Mouse (Mus musculus) cerebellum, adult 2 months (tissue): ENCODE data around the gene Ffar2. TPM values are rescaled to one million over a fixed set of nuclear protein-coding genes. Genes with fewer than 3 reads are reported as not detected.
A peak's percentile ranks its signal among the peaks of the same experiment; 100 is the strongest.

Source experiments
- DNase-seq, 2 experiments: peaks; one replicate each; pipeline ENCODE4 v3.0.0; 2021
- H3K27ac ChIP-seq: fragments of 200-500 bp; 2 replicates; pipeline ENCODE4 v1.5.1; 2012; ENCODE audit warnings: low read length, control low read depth, inconsistent platforms; ENCODE audit not compliant: insufficient read depth
- H3K27me3 ChIP-seq: fragments of 200-500 bp; 2 replicates; pipeline ENCODE4 v1.6.1; 2012; ENCODE audit warnings: inconsistent platforms, mild to moderate bottlenecking, low read length, moderate library complexity; ENCODE audit not compliant: control insufficient read depth, insufficient read depth
- H3K4me1 ChIP-seq: fragments of 200-500 bp; 2 replicates; pipeline ENCODE4 v1.6.1; 2011; ENCODE audit warnings: low read length; ENCODE audit not compliant: control insufficient read depth, insufficient read depth
- H3K4me3 ChIP-seq: fragments of 200-500 bp; replicated peaks from 2 replicates; pipeline ENCODE3; 2011; ENCODE audit warnings: mild to moderate bottlenecking, low read depth, low read length, control low read depth; ENCODE audit not compliant: insufficient read depth
- CTCF ChIP-seq: fragments of 200-500 bp; IDR thresholded peaks from 2 replicates; pipeline ENCODE4 v1.5.1; 2011; ENCODE audit warnings: low read depth, mild to moderate bottlenecking, control low read depth, low read length, moderate library complexity, borderline replicate concordance; ENCODE audit not compliant: insufficient read depth
- POLR2A ChIP-seq: fragments of 200-500 bp; IDR thresholded peaks from 2 replicates; pipeline ENCODE4 v1.6.1; 2011; ENCODE audit warnings: low read length, control low read depth, borderline replicate concordance; ENCODE audit not compliant: insufficient read depth
- WGBS: fragments of 180-500 bp; shearing (Covaris S2); methylation state at CpG from one replicate; pipeline ENCODE4 v1.1.7; 2018; 5-methylcytosine and 5-hydroxymethylcytosine counted together
- polyA plus RNA-seq: library from polyadenylated mRNA; depleted of rRNA; stranded (reverse); fragments of >200 nt; gene quantifications from 2 replicates; pipeline ENCODE4 v1.2.3, GENCODE M21; 2012

The Ffar2 gene
- polyA plus RNA-seq, 1 experiment = 0.03 TPM

DNA sequence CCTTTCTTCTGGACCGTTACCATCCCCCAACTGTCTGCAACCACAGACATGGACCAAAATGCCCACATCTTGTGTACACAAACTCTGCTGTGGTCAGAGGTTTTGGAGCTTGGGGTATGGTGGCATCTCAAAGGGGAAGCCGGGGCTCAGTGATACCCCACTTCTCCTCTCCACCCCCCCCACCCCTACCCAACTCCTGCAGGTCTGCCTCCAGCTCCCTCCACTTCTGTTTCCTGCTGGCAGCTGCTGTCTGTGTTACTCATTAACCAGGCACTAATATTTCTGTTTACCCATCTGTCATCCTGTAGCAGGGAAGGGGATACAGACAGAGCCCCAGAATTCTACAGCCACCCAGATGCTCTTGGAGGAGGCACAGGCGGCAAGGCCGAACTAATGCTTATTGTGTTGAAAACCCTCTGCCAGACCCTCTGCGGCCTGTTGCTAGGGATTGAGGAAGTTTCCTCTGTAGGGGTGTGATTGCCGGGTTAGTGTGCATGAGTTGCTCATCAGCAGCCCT lies 11.2 kb downstream of the Ffar2 start:
- Histone ChIP-seq H3K27me3 (no peaks in the 10 kb centered on the region), H3K4me3 (no peak overlapping the region), H3K4me1 (no peaks in the 10 kb centered on the region), H3K27ac (no peak overlapping the region)
- 18% methylated on average over 6 of the region's 6 CpGs for WGBS
- no peak for TF ChIP-seq CTCF
- TF ChIP-seq POLR2A = no peak
- DNase-seq = no peak

DNA sequence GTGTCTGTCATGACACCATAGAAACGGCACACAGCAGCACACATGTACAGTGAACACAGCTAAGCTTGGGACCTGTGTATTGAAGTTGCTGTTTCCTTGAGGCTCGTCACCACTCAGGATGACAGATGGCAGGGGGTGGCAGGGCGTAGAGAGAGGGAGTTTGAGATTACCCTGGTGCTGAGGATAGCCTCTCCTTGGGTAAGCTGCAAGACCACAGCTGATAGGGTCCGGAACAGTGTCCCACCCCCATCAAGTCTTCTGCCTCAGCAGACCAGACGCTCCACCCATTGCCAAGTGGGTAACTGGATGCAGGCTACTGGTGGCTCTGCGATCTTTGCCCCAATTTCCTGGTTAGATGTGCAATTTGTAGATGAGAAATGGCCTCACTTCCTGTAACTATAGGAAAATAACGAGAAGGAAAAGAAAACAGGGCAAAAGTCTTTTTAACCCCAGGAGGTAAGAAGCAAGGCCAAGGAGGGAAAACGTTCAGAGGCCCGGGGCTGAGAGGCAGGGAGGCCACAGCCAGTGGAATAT lies 11.8 kb downstream of the Ffar2 start:
- TF ChIP-seq POLR2A (no peak), CTCF (no peak)
- no peak overlapping the region for H3K27ac ChIP-seq

DNA sequence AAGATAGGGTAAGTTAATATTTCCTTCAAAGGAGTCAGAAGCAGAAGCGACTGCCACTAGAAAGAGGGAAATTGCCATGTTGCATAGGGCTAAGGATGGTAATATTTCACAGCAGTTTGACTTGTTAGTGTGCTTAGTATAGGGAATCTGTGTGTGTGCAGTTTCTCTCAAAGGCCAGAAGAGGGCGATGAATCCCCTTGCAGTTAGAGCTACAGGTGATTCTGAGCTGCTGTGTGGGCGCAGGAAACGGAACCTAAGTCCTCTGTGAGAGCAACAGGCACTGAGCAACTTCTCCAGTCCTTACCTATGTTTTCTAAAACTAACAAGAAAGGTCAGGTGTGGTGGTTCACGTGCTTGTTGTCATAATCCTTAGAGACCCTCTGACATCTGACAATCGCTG lies 13.3 kb downstream of the Ffar2 start:
- WGBS = 63% methylated on average over 6 of the region's 6 CpGs
- H3K27me3 ChIP-seq = no peaks in the 10 kb centered on the region
- no peaks in the 10 kb centered on the region for H3K4me1 ChIP-seq
- H3K27ac ChIP-seq = no peak overlapping the region
- no peak for DNase-seq
- no peak overlapping the region for H3K4me3 ChIP-seq
- no peak for TF ChIP-seq POLR2A
- TF ChIP-seq CTCF = no peak

More for the DNA sequence above, 11.8 kb downstream of the Ffar2 start:
- 21% methylated on average over 9 of the region's 9 CpGs for WGBS
- no peaks in the 10 kb centered on the region for H3K4me1 ChIP-seq
- no peak for DNase-seq
- H3K4me3 ChIP-seq = no peak overlapping the region
- no peaks in the 10 kb centered on the region for H3K27me3 ChIP-seq

DNA sequence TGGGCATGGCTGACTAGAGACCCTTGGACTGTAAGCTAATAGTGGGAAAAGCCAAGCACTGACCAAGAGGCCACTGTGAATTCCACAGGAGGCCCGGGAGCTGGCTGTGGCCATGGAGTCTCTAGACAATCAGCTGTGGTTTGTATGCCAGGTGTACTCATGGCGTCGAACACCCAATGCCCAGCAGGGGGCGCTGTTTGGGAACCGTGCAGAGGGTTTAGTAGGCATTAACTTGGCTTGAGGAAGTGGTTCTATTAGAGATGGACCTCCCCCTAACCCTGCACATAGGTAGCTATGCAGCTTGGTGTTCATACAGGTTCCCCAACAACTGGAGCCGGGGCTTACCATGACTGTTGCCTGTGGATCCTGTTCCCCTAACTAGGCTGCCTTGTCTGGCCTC lies 17.7 kb downstream of the Ffar2 start:
- 49% methylated on average over 6 of the region's 6 CpGs for WGBS
- Histone ChIP-seq H3K4me3 (no peak overlapping the region), H3K27me3 (no peaks in the 10 kb centered on the region), H3K27ac (no peak overlapping the region), H3K4me1 (no peaks in the 10 kb centered on the region)
- no peak for DNase-seq
- 0 out of 2 replicates have a peak, but pooled peaks have one; percentile 13 for TF ChIP-seq CTCF
- no peak for TF ChIP-seq POLR2A

DNA sequence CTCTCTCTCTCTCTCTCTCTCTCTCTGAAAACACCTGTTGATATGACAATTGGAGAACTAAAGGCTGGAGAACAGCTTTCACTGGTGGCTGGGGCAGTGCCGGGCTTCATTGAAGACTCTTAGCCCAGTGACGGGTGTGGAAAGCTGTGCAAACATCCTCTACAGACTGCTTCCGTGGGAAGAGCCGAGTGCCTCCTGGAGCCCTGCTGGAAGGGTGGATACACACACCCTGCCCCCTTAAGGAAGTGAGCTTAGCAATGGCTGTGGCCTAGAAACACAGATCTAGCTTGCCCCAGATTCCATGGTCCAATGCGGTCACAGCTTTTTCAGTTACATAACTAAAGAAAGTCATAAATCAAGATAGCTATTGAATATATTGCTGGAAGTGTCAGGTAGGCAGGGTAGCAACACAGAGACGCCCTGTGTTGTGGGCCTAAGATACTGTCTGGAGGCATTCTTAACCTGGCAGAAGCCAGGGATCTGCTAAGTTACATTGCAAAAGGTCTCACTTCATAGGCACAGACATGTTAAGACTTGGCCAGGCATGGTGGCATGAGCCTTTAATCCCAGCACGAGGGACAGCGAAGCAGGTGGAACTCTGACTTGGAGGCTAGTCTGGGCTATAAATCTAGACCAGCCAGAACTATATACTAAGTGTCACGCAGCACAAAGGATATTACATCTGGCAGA lies 19.4 kb downstream of the Ffar2 start:
- Histone ChIP-seq H3K4me1 (no peaks in the 10 kb centered on the region), H3K27me3 (no peaks in the 10 kb centered on the region)
- DNase-seq = peak in 1 of 2 experiments; percentile 5

DNA sequence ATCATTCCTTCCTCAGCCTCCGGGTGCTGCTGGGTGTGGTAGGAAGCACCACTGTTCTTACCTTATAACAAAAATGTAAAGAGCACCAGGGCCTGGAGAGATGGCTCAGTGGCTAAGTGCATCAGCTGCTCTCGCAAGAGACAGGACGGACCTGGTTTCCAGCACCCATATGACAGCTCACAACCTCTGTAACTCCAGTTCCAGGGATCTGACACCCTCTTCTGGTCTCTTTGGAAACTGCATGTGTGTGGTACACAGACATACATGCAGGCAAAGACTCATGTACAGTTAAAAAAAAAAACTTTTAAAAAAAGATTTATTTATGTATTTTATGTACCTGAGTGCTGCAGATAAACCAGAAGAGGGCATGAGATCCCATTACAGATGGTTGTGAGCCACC lies 20.3 kb downstream of the Ffar2 start:
- TF ChIP-seq POLR2A (no peak), CTCF (no peak)
- no peak for DNase-seq
- Histone ChIP-seq H3K4me3 (no peak overlapping the region), H3K27me3 (no peaks in the 10 kb centered on the region), H3K27ac (no peak overlapping the region), H3K4me1 (no peaks in the 10 kb centered on the region)
- WGBS = 91% methylated on average over 3 of the region's 3 CpGs

More for the DNA sequence above, 19.4 kb downstream of the Ffar2 start:
- TF ChIP-seq POLR2A = no peak
- no peak for TF ChIP-seq CTCF
- 87% methylated on average over 9 of the region's 9 CpGs for WGBS
- no peak overlapping the region for H3K27ac ChIP-seq
- no peak overlapping the region for H3K4me3 ChIP-seq

DNA sequence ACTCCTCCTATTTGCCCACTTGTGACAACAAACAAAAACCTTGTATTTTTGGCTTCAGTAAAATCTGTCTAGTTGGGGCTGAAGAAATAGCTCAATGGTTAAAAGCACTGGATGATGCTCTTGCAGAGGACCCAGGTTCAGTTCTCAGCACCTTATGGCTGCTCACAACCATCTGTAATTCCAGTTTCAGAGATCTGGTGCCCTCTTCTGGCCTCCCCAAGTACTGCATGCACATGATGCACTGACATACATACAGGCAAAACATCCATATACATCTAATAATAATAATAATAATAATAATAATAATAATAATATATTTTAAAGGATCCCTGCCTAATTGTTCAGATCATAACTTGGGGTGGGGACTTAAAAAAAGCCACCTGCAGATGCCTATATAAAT lies 22.9 kb downstream of the Ffar2 start:
- no peak for DNase-seq
- no peaks in the 10 kb centered on the region for H3K27me3 ChIP-seq
- no peak overlapping the region for H3K27ac ChIP-seq
- TF ChIP-seq CTCF (no peak), POLR2A (no peak)
- H3K4me1 ChIP-seq = no peaks in the 10 kb centered on the region
- H3K4me3 ChIP-seq = no peak overlapping the region

DNA sequence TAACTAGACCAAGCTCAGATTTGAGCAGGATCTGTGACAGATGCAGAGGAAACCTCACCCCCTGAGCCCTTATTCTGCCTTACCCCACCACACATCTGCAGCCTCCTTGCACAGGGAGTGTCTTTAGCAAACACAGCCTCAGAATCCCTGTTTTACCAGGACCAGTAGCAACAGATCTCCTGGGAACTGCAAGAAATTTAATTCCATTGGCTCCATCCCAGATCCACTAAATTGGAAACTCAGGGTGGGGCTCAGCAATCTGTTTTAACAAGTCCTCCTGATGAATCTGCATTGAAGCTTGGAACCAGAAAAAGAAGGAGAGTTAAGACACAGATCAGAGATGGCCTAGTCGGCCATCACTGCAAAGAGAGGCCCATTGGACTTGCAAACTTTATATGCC lies 26.8 kb downstream of the Ffar2 start:
- Histone ChIP-seq H3K4me3 (no peak overlapping the region), H3K27me3 (no peaks in the 10 kb centered on the region), H3K27ac (no peak overlapping the region), H3K4me1 (no peaks in the 10 kb centered on the region)
- DNase-seq = no peak
- TF ChIP-seq POLR2A = no peak
- no peak for TF ChIP-seq CTCF
- WGBS = 70% methylated on average over 1 of the region's 1 CpGs
